Mouse (Mus musculus) limb, embryonic 11.5 days (tissue): ENCODE results near the gene Cfap77. TPM values are rescaled to one million over a fixed set of nuclear protein-coding genes. Genes with fewer than 3 reads are reported as not detected.
"Not testable (repeated sequence)": the region's sequence is repeated elsewhere in the genome, so short reads cannot be mapped to it uniquely, and the experiment has no call there.

ENCODE experiments used
- ATAC-seq: fragments of 200-750 bp; cut with Nextera tagmentation; 2 replicates; pipeline ENCODE4 v1.8.0; 2017; ENCODE audit warnings: low read depth; ENCODE audit not compliant: insufficient number of reproducible peaks, low FRiP score, low TSS enrichment
- DNase-seq: peaks from one replicate; pipeline ENCODE4 v3.0.0-alpha.2; 2015; ENCODE audit warnings: low spot score
- H3K27ac ChIP-seq: fragments of 300-500 bp; sonication (generic); replicated peaks from 2 replicates; pipeline ENCODE4 v1.5.1; 2014; ENCODE audit warnings: low read depth, mild to moderate bottlenecking, low read length
- H3K27me3 ChIP-seq: fragments of 300-500 bp; sonication (generic); 2 replicates; pipeline ENCODE4 v1.6.1; 2014; ENCODE audit warnings: mild to moderate bottlenecking, low read length, mixed read lengths; ENCODE audit not compliant: control insufficient read depth, insufficient read depth
- H3K36me3 ChIP-seq: fragments of 300-500 bp; sonication (generic); 2 replicates; pipeline ENCODE4 v1.6.1; 2014; ENCODE audit warnings: mild to moderate bottlenecking, low read length, moderate library complexity, mixed read lengths; ENCODE audit not compliant: control insufficient read depth, insufficient read depth
- H3K4me1 ChIP-seq: fragments of 300-500 bp; sonication (generic); 2 replicates; pipeline ENCODE4 v1.6.1; 2014; ENCODE audit warnings: low read length, mixed read lengths; ENCODE audit not compliant: control insufficient read depth, insufficient read depth
- H3K4me2 ChIP-seq: fragments of 300-500 bp; sonication (generic); 2 replicates; pipeline ENCODE4 v1.6.1; 2014; ENCODE audit warnings: low read depth, mild to moderate bottlenecking, moderate library complexity; ENCODE audit not compliant: severe bottlenecking
- H3K4me3 ChIP-seq: fragments of 300-500 bp; sonication (generic); 2 replicates; pipeline ENCODE4 v1.5.1; 2014; ENCODE audit warnings: low read depth, low read length
- H3K9ac ChIP-seq: fragments of 300-500 bp; sonication (generic); 2 replicates; pipeline ENCODE4 v1.6.1; 2014; ENCODE audit warnings: mild to moderate bottlenecking, low read length
- H3K9me3 ChIP-seq: fragments of 300-500 bp; sonication (generic); 2 replicates; pipeline ENCODE4 v1.6.1; 2016; ENCODE audit warnings: low read length; ENCODE audit not compliant: control insufficient read depth
- WGBS: fragments of 180-500 bp; shearing (Covaris S2); extraction: QIAGEN DNeasy Blood & Tissue Kit; methylation state at CpG from one replicate; pipeline ENCODE4 v1.1.7; 2014; 5-methylcytosine and 5-hydroxymethylcytosine counted together
- polyA plus RNA-seq: library from polyadenylated mRNA; unstranded; fragments of >200 nt; fragmentation: Nextera tagmentation; extraction: Ambion mirVana; gene quantifications from 2 replicates; pipeline ENCODE4 v1.2.1, GENCODE M21; 2014

Cfap77 gene
- polyA plus RNA-seq, 1 experiment from 2014 or later, result not detected

DNA sequence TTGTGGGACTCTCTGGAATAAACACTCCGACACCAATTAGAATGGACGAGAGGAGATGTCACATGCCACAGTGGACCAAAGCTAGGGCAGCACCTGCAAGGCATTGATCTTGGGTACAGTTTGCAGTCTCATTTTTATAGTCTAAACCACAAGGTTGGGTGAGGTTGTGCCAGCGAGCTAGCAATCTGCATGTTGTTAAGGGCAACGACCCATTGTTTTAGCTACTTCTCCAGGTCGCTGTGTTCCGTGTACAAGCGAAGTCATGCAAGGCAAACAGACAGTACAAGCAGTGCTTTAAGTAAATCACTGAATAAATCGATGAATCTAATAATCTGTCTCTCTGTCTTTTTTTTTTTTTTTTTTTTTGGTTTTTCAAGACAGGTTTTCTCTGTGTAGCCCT, 40.8 kb upstream of the Cfap77 start:
- H3K36me3 ChIP-seq, result no peaks in the 10 kb centered on the region
- DNase-seq (no peak), ATAC-seq (no peak)
- H3K4me2 ChIP-seq, result no peak overlapping the region
- WGBS, result 91% methylated on average over 8 of the region's 8 CpGs
- no peak overlapping the region for H3K9ac ChIP-seq
- H3K27me3 ChIP-seq, result no peaks in the 10 kb centered on the region
- no peak overlapping the region for H3K4me3 ChIP-seq
- no peaks in the 10 kb centered on the region for H3K9me3 ChIP-seq
- no peaks in the 10 kb centered on the region for H3K4me1 ChIP-seq
- no peak overlapping the region for H3K27ac ChIP-seq

DNA sequence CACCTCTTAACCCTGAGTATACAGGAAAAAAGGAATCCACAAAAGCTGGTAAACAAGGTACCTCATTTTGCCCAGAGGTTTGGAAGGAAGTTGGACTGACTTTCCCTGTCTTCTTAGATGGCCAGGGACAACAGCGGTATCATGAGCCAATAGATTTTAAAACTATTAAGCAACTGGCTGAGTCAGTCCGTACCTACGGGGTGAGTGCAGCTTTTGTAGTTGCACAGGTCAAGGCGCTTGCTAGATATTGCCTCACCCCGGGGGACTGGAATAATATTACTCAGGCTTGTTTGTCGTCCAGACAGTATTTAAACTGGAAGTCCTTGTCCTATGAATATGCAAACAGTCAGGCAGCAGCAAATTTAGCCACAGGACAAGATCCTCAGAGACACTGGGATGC, 34.4 kb upstream of the Cfap77 start:
- not testable (repeated sequence) for ATAC-seq, H3K27me3 ChIP-seq, H3K4me3 ChIP-seq, H3K9ac ChIP-seq, H3K4me2 ChIP-seq, H3K4me1 ChIP-seq, DNase-seq, H3K27ac ChIP-seq, H3K9me3 ChIP-seq
- WGBS, result 92% methylated on average over 6 of the region's 6 CpGs
- H3K36me3 ChIP-seq, result peaks cover 10% of the 10 kb centered on the region

DNA sequence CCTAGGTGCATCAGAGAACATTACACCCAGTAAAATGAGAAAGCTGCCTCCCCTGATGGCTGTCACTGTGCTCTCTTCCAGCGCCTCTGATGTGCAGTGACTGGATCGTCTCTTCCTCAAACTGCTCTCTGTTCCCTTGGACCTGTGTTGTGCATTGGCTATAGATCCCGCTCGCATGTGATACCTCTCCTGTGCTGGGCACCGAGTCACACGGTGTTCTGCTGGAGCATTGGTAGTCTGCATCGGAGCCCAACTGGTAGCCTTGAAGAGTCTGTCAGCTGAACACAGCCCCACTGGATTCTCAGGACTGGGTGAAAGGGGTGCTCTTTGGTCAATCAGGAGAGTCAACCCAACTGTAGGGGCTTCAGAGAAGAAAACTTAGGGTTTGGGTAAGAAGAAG, 31.2 kb upstream of the Cfap77 start:
- Histone ChIP-seq H3K27ac (no peak overlapping the region), H3K9me3 (no peaks in the 10 kb centered on the region), H3K9ac (no peak overlapping the region), H3K4me2 (no peak overlapping the region), H3K4me1 (no peaks in the 10 kb centered on the region), H3K4me3 (no peak overlapping the region), H3K36me3 (peaks cover 14% of the 10 kb centered on the region), H3K27me3 (no peaks in the 10 kb centered on the region)
- ATAC-seq, result no peak
- DNase-seq, result no peak
- WGBS, result 92% methylated on average over 7 of the region's 7 CpGs

DNA sequence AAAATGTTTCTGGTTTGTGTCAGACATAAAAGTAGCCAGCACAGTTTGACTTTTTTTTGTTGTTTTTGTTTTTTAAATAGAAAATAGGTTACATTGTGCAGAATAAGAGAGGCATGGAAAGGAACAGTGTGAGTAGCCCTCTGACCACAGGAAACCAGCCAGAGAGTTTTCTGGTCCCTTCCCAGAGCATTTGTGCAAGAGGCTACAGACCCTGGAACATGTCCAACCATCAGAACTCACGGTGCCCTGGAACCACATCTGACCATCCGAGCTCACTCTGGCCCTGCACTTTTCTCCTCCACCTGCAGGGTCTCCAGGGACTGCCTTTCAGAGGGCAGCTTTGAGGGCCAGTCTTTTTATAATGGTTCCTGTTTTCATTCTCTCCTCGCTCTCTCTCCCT, 27.1 kb upstream of the Cfap77 start:
- WGBS, result 74% methylated on average over 3 of the region's 3 CpGs
- no peaks in the 10 kb centered on the region for H3K9me3 ChIP-seq
- ATAC-seq (no peak), DNase-seq (no peak)
- H3K4me2 ChIP-seq, result no peak overlapping the region
- no peaks in the 10 kb centered on the region for H3K27me3 ChIP-seq
- no peaks in the 10 kb centered on the region for H3K4me1 ChIP-seq
- H3K36me3 ChIP-seq, result peaks cover 15% of the 10 kb centered on the region
- H3K27ac ChIP-seq, result no peak overlapping the region
- no peak overlapping the region for H3K9ac ChIP-seq
- no peak overlapping the region for H3K4me3 ChIP-seq

DNA sequence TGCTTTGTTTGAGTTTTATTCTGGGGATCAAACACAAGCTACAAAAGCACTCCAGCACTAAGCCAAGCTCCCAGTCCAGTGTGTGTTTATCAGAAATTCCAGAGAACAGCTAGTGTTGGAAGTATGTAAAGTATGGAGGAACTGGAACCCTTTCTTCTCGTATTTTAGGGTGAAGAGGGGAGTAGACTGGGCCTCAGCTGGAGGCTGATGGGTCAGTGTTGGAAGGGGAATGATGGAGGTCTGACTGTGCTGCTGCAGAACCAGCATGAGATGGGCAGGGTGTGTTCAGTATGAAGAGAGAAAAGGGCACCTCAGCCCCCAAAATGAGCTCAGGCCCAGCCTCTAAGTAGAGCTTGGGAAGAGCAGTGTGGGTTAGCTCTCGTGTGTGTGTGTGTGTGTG, 21.4 kb upstream of the Cfap77 start:
- Histone ChIP-seq H3K9me3 (no peaks in the 10 kb centered on the region), H3K27ac (no peak overlapping the region)
- no peak for ATAC-seq

DNA sequence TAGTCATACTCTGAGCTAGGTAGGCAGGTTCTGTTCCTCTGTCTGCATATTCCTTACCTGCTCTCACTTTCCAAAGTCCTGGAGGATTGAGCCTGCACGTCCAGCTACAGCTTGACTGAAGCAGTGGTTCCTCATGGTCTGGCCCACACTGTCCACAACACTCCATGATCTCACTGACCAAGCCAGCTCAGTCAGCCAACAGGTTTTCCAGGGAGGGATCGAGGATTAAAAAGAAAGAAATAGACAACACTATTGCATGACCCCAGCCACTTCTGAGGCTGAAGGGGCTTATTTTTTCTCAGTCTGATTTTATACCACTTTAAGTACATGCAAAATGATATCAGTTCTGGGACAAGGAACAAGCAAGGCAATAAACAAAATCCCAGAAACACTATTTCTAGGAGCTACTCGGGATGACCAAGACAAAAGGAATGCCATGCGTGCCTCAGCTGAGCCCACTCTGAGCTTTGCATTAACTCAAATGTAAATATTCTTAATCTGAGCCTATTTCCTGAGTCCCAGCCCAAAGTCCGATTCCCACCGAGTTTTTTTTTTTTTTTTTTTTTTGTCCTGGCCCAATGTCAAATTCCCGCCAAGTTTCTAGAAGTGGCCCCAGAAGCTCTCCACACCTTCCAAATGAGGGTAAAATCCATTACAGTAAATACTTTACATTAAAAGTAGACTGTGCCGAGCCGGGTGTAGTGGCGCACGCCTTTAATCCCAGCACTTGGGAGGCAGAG, 20.6 kb upstream of the Cfap77 start:
- Histone ChIP-seq H3K9me3 (no peaks in the 10 kb centered on the region), H3K4me1 (no peaks in the 10 kb centered on the region), H3K36me3 (peaks cover 12% of the 10 kb centered on the region; the same call in 1 of the 2 replicates), H3K4me2 (no peak overlapping the region), H3K27me3 (no peaks in the 10 kb centered on the region), H3K4me3 (no peak overlapping the region), H3K9ac (no peak overlapping the region), H3K27ac (no peak overlapping the region)
- WGBS, result 94% methylated on average over 11 of the region's 11 CpGs
- no peak for DNase-seq
- ATAC-seq, result no peak

More for the DNA sequence above, 21.4 kb upstream of the Cfap77 start:
- Histone ChIP-seq H3K9ac (no peak overlapping the region), H3K27me3 (no peaks in the 10 kb centered on the region), H3K36me3 (peaks cover 9% of the 10 kb centered on the region; the same call in 1 of the 2 replicates), H3K4me3 (no peak overlapping the region), H3K4me1 (no peaks in the 10 kb centered on the region), H3K4me2 (no peak overlapping the region)
- no peak for DNase-seq
- WGBS, result 86% methylated on average over 2 of the region's 2 CpGs

DNA sequence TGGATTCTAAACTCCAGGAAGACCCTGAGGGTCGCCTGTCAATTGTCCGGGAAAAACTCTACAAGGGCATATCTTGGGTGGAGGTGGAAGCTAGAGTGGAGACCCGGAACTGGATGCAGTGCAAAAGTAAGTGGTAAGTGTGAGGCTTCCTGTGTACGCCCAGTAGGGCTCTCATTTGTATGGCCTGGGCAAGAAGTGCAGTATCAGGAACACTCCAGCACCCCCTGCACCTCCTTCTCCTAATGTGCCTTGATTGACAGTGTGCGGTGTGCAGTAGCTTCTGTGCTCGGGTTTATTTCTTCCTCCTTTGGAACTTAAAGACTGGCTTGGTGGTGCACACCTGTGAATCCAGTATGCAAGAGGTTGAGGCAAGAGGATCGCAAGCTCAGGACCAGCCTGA, 19.8 kb upstream of the Cfap77 start:
- WGBS, result 92% methylated on average over 7 of the region's 7 CpGs
- no peak for DNase-seq
- Histone ChIP-seq H3K9me3 (no peaks in the 10 kb centered on the region), H3K27ac (no peak overlapping the region), H3K4me1 (no peaks in the 10 kb centered on the region), H3K9ac (no peak overlapping the region), H3K4me2 (no peak overlapping the region), H3K36me3 (peaks cover 14% of the 10 kb centered on the region; the same call in 1 of the 2 replicates), H3K4me3 (no peak overlapping the region), H3K27me3 (no peaks in the 10 kb centered on the region)
- no peak for ATAC-seq

DNA sequence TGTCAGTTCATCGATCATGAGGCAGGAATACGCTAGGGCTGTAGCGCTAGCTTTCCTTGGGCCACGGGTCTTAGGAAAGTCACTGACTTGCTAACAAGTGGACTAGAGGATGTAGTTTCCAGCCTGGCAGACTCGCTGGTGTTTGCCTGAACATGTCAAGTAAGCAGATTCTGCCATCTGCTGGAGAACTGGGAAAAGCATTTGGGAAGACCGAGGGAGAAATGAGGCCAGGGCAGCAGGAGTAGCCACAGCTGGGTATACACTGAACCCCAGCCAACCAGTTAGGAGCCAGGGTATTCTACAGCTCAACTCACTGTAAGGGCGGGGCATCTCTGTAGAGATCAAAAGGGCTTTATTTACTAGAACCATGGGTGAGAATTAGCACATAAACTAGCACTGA, 11.5 kb upstream of the Cfap77 start:
- 61% methylated on average over 7 of the region's 7 CpGs for WGBS
- Histone ChIP-seq H3K4me1 (no peaks in the 10 kb centered on the region; the same call in 1 of the 2 replicates), H3K4me3 (no peak overlapping the region), H3K36me3 (peaks cover 12% of the 10 kb centered on the region; the same call in 1 of the 2 replicates), H3K27ac (no peak overlapping the region), H3K27me3 (no peaks in the 10 kb centered on the region), H3K4me2 (no peak overlapping the region), H3K9me3 (no peaks in the 10 kb centered on the region), H3K9ac (no peak overlapping the region)
- DNase-seq, result peak; percentile 48
- no peak for ATAC-seq

DNA sequence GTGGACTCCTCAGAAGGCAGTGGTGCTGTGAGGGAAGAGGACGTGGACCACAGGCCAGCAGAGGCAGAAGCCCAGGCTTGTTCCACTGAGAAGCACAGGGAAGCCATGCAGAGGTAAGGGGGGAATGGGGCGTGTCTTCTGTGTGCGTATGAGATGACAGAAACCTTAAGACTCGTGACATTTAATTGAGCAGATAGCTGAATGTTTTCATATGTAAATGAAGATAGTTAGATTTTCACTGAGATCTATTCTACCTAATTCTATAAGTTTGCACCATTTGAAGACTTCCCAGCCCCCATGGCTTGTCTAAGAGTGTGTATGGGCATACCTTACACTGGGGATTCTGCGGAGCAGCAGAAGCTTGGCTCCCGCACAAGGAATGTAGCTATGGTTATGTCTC, 10.9 kb upstream of the Cfap77 start:
- Histone ChIP-seq H3K27me3 (no peaks in the 10 kb centered on the region), H3K9me3 (no peaks in the 10 kb centered on the region), H3K9ac (no peak overlapping the region), H3K4me1 (no peaks in the 10 kb centered on the region; the same call in 1 of the 2 replicates), H3K4me2 (no peak overlapping the region), H3K36me3 (peaks cover 6% of the 10 kb centered on the region; the same call in 1 of the 2 replicates), H3K4me3 (no peak overlapping the region), H3K27ac (no peak overlapping the region)
- 89% methylated on average over 6 of the region's 6 CpGs for WGBS
- ATAC-seq (no peak), DNase-seq (no peak)
